Mouse (Mus musculus): Measurements from ENCODE around the gene Upf3a. TPM values are rescaled to one million over a fixed set of nuclear protein-coding genes. Genes with fewer than 3 reads are reported as not detected.

The Upf3a gene
- total RNA-seq, 2 experiments from 2014 or later: 27.2 to 30.0 TPM

Other genes starting within 250 kb of the Upf3a start
- gene 1700029H14Rik, start 223.2 kb upstream of the Upf3a start, total RNA-seq (2021): not detected
- gene Rasa3, start 108.0 kb upstream of the Upf3a start, total RNA-seq (2021): 10 to 100 TPM; 32.5 to 39.5 TPM
- gene Cfap97d2, start 79.7 kb upstream of the Upf3a start, total RNA-seq (2021): under 1 TPM in 1 of 2 experiments, not detected in 1; 0.30 TPM
- gene Cdc16, start 27.9 kb upstream of the Upf3a start, total RNA-seq (2021): 10 to 100 TPM; 55.0 to 58.2 TPM
- not detected for gene AF366264, start 52.8 kb downstream of the Upf3a start, total RNA-seq (2021)
- gene Champ1, start 84.0 kb downstream of the Upf3a start, total RNA-seq (2021): 10 to 100 TPM; 20.6 to 21.2 TPM
- gene Coprs, start 104.7 kb downstream of the Upf3a start, total RNA-seq (2021): 10 to 100 TPM; 11.1 to 13.4 TPM